Mouse (Mus musculus): ENCODE measurements around the gene Rab31. TPM values are rescaled to one million over a fixed set of nuclear protein-coding genes. Genes with fewer than 3 reads are reported as not detected.
A peak's percentile ranks its signal among the peaks of the same experiment; 100 is the strongest.

Gene Rab31
- polyA plus RNA-seq, 1 experiment from 2014 or later: 31.0 TPM

GRCm38 (mm10) chr17:65714060-65714459, 58.5 kb downstream of the Rab31 start:
- Histone ChIP-seq H3K36me3 (ENCODE audit: control insufficient read depth, insufficient read depth, low read length) (peaks cover 11% of the 10 kb centered on the region), H3K27me3 (ENCODE audit: control insufficient read depth, insufficient read depth, low read length) (no peaks in the 10 kb centered on the region), H3K9me3 (ENCODE audit: control insufficient read depth, low read length) (peaks cover 9% of the 10 kb centered on the region), H3K4me3 (ENCODE audit: control insufficient read depth in 1 of 2, insufficient read depth in 1 of 2, low read depth in 1 of 2, low read length in 2 of 2) (no peak overlapping the region), H3K27ac (replicated peaks in 1 of 2; ENCODE audit: control insufficient read depth in 1 of 2, insufficient read depth in 1 of 2, low read depth in 2 of 2, low read length in 2 of 2) (no peak overlapping the region), H3K9ac (ENCODE audit: low read length) (no peak overlapping the region), H3K4me1 (ENCODE audit: control insufficient read depth in 2 of 2, insufficient read depth in 2 of 2, low read length in 2 of 2) (no peaks in the 10 kb centered on the region), H3K4me2 (ENCODE audit: low read length) (no peak overlapping the region)
- WGBS: 69% methylated on average over 8 of the region's 8 CpGs
- ATAC-seq (ENCODE audit: insufficient number of reproducible peaks, insufficient read depth, low FRiP score, low read depth): no peak

GRCm38 (mm10) chr17:65712861-65713535, 59.6 kb downstream of the Rab31 start:
- ATAC-seq (ENCODE audit: insufficient number of reproducible peaks, insufficient read depth, low FRiP score, low read depth): no peak
- H3K9ac ChIP-seq (ENCODE audit: low read length): no peak overlapping the region
- peaks cover 11% of the 10 kb centered on the region for H3K36me3 ChIP-seq (ENCODE audit: control insufficient read depth, insufficient read depth, low read length)
- 88% methylated on average over 13 of the region's 13 CpGs for WGBS
- H3K9me3 ChIP-seq (ENCODE audit: control insufficient read depth, low read length): peaks cover 9% of the 10 kb centered on the region
- H3K4me3 ChIP-seq (ENCODE audit: control insufficient read depth in 1 of 2, insufficient read depth in 1 of 2, low read depth in 1 of 2, low read length in 2 of 2): no peak overlapping the region
- H3K27me3 ChIP-seq (ENCODE audit: control insufficient read depth, insufficient read depth, low read length): no peaks in the 10 kb centered on the region
- no peak overlapping the region for H3K4me2 ChIP-seq (ENCODE audit: low read length)
- H3K27ac ChIP-seq (replicated peaks in 1 of 2; ENCODE audit: control insufficient read depth in 1 of 2, insufficient read depth in 1 of 2, low read depth in 2 of 2, low read length in 2 of 2): no peak overlapping the region
- no peaks in the 10 kb centered on the region for H3K4me1 ChIP-seq (ENCODE audit: control insufficient read depth in 2 of 2, insufficient read depth in 2 of 2, low read length in 2 of 2)

GRCm38 (mm10) chr17:65711779-65712178, 60.8 kb downstream of the Rab31 start:
- Histone ChIP-seq H3K4me1 (ENCODE audit: control insufficient read depth in 2 of 2, insufficient read depth in 2 of 2, low read length in 2 of 2) (no peaks in the 10 kb centered on the region), H3K27ac (replicated peaks in 1 of 2; ENCODE audit: control insufficient read depth in 1 of 2, insufficient read depth in 1 of 2, low read depth in 2 of 2, low read length in 2 of 2) (no peak overlapping the region), H3K27me3 (ENCODE audit: control insufficient read depth, insufficient read depth, low read length) (no peaks in the 10 kb centered on the region), H3K36me3 (ENCODE audit: control insufficient read depth, insufficient read depth, low read length) (peaks cover 11% of the 10 kb centered on the region), H3K4me3 (ENCODE audit: control insufficient read depth in 1 of 2, insufficient read depth in 1 of 2, low read depth in 1 of 2, low read length in 2 of 2) (no peak overlapping the region), H3K9ac (ENCODE audit: low read length) (no peak overlapping the region), H3K4me2 (ENCODE audit: low read length) (no peak overlapping the region), H3K9me3 (ENCODE audit: control insufficient read depth, low read length) (peaks cover 9% of the 10 kb centered on the region)
- WGBS: 95% methylated on average over 5 of the region's 5 CpGs
- no peak for ATAC-seq (ENCODE audit: insufficient number of reproducible peaks, insufficient read depth, low FRiP score, low read depth)

- Histone ChIP-seq H3K4me1 (ENCODE audit: control insufficient read depth in 2 of 2, insufficient read depth in 2 of 2, low read length in 2 of 2) (no peaks in the 10 kb centered on the region), H3K9ac (ENCODE audit: low read length) (no peak overlapping the region)
- WGBS: 93% methylated on average over 11 of the region's 11 CpGs
Observed at GRCm38 (mm10) chr17:65710576-65710975, 62.0 kb downstream of the Rab31 start.

GRCm38 (mm10) chr17:65706220-65706619, 66.3 kb downstream of the Rab31 start:
- 65% methylated on average over 5 of the region's 5 CpGs for WGBS
- H3K27me3 ChIP-seq (ENCODE audit: control insufficient read depth, insufficient read depth, low read length): no peaks in the 10 kb centered on the region

More at GRCm38 (mm10) chr17:65710576-65710975, 62.0 kb downstream of the Rab31 start:
- Histone ChIP-seq H3K4me2 (ENCODE audit: low read length) (no peak overlapping the region), H3K27ac (replicated peaks in 1 of 2; ENCODE audit: control insufficient read depth in 1 of 2, insufficient read depth in 1 of 2, low read depth in 2 of 2, low read length in 2 of 2) (no peak overlapping the region), H3K27me3 (ENCODE audit: control insufficient read depth, insufficient read depth, low read length) (no peaks in the 10 kb centered on the region), H3K9me3 (ENCODE audit: control insufficient read depth, low read length) (peaks cover 9% of the 10 kb centered on the region), H3K36me3 (ENCODE audit: control insufficient read depth, insufficient read depth, low read length) (peaks cover 7% of the 10 kb centered on the region), H3K4me3 (ENCODE audit: control insufficient read depth in 1 of 2, insufficient read depth in 1 of 2, low read depth in 1 of 2, low read length in 2 of 2) (no peak overlapping the region)
- ATAC-seq (ENCODE audit: insufficient number of reproducible peaks, insufficient read depth, low FRiP score, low read depth): no peak

GRCm38 (mm10) chr17:65703527-65704391, 68.8 kb downstream of the Rab31 start:
- Histone ChIP-seq H3K4me1 (ENCODE audit: control insufficient read depth in 2 of 2, insufficient read depth in 2 of 2, low read length in 2 of 2) (peaks cover 15 to 18% of the 10 kb centered on the region in 2 experiments), H3K27me3 (ENCODE audit: control insufficient read depth, insufficient read depth, low read length) (no peaks in the 10 kb centered on the region), H3K36me3 (ENCODE audit: control insufficient read depth, insufficient read depth, low read length) (no peaks in the 10 kb centered on the region), H3K9me3 (ENCODE audit: control insufficient read depth, low read length) (no peaks in the 10 kb centered on the region), H3K4me2 (ENCODE audit: low read length) (no peak overlapping the region), H3K27ac (replicated peaks in 1 of 2; ENCODE audit: control insufficient read depth in 1 of 2, insufficient read depth in 1 of 2, low read depth in 2 of 2, low read length in 2 of 2) (no peak overlapping the region; a peak in 1 of 4 replicates), H3K4me3 (ENCODE audit: control insufficient read depth in 1 of 2, insufficient read depth in 1 of 2, low read depth in 1 of 2, low read length in 2 of 2) (no peak overlapping the region), H3K9ac (ENCODE audit: low read length) (no peak overlapping the region)
- no peak; the same call in 1 of the 2 replicates for ATAC-seq (ENCODE audit: insufficient number of reproducible peaks, insufficient read depth, low FRiP score, low read depth)
- 65% methylated on average over 13 of the region's 13 CpGs for WGBS

More at GRCm38 (mm10) chr17:65706220-65706619, 66.3 kb downstream of the Rab31 start:
- no peaks in the 10 kb centered on the region for H3K9me3 ChIP-seq (ENCODE audit: control insufficient read depth, low read length)
- no peak overlapping the region for H3K4me3 ChIP-seq (ENCODE audit: control insufficient read depth in 1 of 2, insufficient read depth in 1 of 2, low read depth in 1 of 2, low read length in 2 of 2)
- H3K4me2 ChIP-seq (ENCODE audit: low read length): no peak overlapping the region
- H3K9ac ChIP-seq (ENCODE audit: low read length): no peak overlapping the region
- H3K27ac ChIP-seq (replicated peaks in 1 of 2; ENCODE audit: control insufficient read depth in 1 of 2, insufficient read depth in 1 of 2, low read depth in 2 of 2, low read length in 2 of 2): no peak overlapping the region
- H3K4me1 ChIP-seq (ENCODE audit: control insufficient read depth in 2 of 2, insufficient read depth in 2 of 2, low read length in 2 of 2): peaks cover 13 to 18% of the 10 kb centered on the region in 2 experiments
- ATAC-seq (ENCODE audit: insufficient number of reproducible peaks, insufficient read depth, low FRiP score, low read depth): no peak
- H3K36me3 ChIP-seq (ENCODE audit: control insufficient read depth, insufficient read depth, low read length): peaks cover 2% of the 10 kb centered on the region

GRCm38 (mm10) chr17:65701797-65702566, 70.6 kb downstream of the Rab31 start:
- Histone ChIP-seq H3K4me1 (ENCODE audit: control insufficient read depth in 2 of 2, insufficient read depth in 2 of 2, low read length in 2 of 2) (peaks cover 15 to 18% of the 10 kb centered on the region in 2 experiments), H3K27ac (replicated peaks in 1 of 2; ENCODE audit: control insufficient read depth in 1 of 2, insufficient read depth in 1 of 2, low read depth in 2 of 2, low read length in 2 of 2) (peak overlapping the region; percentile 77 to 94), H3K27me3 (ENCODE audit: control insufficient read depth, insufficient read depth, low read length) (no peaks in the 10 kb centered on the region), H3K9ac (ENCODE audit: low read length) (peak overlapping the region; percentile 43; the same call in 1 of the 2 replicates), H3K36me3 (ENCODE audit: control insufficient read depth, insufficient read depth, low read length) (peaks cover 7% of the 10 kb centered on the region; the same call in 1 of the 2 replicates), H3K4me3 (ENCODE audit: control insufficient read depth in 1 of 2, insufficient read depth in 1 of 2, low read depth in 1 of 2, low read length in 2 of 2) (no peak overlapping the region), H3K9me3 (ENCODE audit: control insufficient read depth, low read length) (no peaks in the 10 kb centered on the region), H3K4me2 (ENCODE audit: low read length) (peak overlapping the region; percentile 16; the same call in 1 of the 2 replicates)
- 41% methylated on average over 13 of the region's 13 CpGs for WGBS
- no peak for ATAC-seq (ENCODE audit: insufficient number of reproducible peaks, insufficient read depth, low FRiP score, low read depth)

Data from heart, embryonic 14.5 days (tissue).